Mouse (Mus musculus): ENCODE measurements around the gene Xirp1.

Gene Xirp1

DNA sequence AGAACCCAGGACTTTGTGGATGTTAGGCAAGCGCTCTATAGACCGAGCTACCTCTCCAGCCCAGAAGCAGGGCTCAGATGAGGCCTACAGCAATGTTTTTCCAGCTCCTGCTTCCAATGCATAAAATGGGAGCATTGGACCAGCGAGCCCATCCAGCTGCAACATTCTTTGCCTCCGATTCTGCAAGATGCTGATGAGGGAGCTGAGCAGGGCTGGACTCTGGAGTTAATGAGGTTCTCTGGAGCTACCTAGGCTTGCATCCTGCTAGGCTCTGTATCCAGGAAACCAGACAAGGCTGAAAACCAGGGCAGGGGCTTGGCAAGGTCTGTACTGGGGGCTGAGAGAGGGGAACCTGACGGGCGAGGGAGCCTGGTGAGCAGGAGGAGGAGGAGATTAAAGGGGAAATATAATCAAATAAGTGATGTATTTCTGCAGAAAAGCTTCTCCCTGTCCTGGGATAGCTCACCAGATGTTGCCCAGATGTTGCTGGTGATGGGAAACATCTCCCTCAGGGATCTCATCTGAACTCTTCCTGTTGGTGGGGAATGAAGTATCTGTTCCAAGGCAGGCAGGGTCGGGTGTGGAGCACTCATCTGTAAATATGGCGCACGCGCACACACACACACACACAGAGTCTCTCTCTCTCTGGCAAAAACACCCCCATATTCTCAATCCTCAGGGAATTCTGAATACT lies 37.4 kb downstream of the Xirp1 start:
- no peak for DNase-seq (ENCODE audit: low spot score in 2 of 2)

DNA sequence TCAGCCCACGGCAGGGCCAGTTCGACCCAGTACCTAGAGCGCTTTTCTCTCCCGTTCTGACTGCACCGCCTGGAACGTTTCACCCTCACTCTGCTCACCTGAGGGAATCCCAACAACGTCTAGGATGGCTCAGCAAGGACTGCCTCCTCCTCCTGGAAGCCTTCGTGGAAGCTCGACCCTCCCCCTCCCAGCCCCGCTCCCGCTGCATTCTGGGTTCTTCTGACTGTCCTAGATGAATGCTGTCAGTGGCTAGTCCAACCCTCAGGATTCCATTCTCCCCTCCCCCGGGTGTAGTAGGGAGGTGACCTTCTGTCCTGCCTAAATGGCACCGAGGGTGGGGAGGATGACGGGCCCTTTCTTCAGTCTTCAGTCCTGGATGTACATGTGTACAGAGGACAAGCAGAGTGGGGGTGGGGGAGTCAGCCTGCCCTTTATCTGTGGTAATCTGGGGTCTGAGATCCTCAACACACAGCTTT lies 38.8 kb downstream of the Xirp1 start, which contains the start of gene Csrnp1:
Gene Csrnp1 (minus strand): TSS at position 123 of the 476 bp plus-strand sequence.
- no peak for DNase-seq (ENCODE audit: low spot score in 2 of 2)

DNA sequence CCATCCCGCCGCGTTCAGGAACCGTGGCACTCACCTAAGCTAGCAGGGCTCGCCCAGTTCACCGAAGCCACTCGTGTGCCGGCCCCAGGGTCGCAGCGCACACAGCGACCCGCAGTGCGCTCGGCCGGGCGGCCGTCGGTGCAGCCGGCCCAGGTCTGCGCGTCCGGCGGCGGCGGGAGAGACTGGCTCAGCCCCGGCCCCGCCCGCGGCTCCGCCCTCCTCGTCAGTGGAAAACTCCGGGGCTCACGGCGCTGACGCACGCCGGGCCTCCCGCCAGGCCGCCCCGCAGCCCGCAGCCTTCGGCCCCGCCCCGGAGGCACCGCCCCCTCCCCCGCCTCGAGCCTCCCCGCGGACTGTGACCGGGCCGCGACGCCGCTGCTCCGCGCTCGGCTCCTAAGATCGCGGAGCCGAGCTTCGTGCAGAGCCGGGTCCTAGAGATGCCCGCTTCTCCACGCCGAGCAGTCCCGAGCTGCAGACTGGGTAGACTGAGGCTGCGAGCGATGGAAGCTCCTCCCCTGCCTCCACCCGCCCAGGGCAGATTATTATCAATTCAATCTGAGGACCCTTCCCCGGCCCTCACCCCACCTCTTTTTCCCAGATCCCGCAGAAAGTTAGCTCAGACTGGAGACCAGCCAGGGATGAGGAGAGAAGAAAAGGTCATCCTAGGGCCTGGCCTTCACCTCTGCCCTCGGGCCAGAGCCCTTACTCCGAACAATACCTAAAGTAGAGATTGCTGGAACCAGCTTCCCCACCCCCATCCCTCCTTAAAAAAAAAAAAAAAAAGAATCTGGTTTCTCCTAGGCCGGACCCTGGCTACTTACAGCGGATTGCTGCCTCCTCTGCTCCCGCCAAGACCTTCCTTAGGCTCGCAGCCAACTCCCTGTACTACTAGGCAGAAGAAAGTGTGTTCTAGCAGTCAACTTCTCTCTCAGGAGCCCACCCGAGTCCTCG lies 39.5 kb downstream of the Xirp1 start:
- DNase-seq (ENCODE audit: low spot score in 2 of 2): peak; percentile 81 to 86

DNA sequence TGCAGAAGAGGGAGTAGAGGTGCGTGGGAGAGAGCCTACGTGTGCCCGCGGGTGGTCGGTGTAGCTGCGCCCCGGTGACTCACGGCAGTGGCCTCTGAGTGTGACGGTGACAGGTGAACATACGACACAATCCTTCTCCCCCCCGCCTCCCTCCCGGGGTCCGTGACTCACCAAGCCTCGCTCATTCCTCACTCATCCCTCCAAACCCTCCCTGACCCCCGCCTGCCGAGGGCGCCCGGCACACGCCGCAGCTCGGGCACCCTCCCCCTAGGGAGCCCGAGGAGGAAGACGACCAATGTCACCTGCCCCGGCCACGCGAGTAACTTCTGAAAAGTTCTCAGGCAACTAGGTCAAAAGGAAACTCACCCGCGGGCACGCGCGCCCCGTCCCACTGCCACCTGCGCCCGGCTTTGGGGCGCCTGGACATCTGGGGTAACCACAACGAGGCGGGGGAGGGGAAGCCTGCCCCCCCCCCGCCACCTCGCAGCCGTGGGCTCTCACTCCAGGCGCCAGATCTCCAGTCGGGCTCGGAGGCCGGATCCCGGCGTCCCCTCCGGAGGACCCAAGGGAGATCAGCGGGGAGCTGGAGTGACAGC lies 40.3 kb downstream of the Xirp1 start:
- DNase-seq (ENCODE audit: low spot score in 2 of 2): peak; percentile 46 to 48

DNA sequence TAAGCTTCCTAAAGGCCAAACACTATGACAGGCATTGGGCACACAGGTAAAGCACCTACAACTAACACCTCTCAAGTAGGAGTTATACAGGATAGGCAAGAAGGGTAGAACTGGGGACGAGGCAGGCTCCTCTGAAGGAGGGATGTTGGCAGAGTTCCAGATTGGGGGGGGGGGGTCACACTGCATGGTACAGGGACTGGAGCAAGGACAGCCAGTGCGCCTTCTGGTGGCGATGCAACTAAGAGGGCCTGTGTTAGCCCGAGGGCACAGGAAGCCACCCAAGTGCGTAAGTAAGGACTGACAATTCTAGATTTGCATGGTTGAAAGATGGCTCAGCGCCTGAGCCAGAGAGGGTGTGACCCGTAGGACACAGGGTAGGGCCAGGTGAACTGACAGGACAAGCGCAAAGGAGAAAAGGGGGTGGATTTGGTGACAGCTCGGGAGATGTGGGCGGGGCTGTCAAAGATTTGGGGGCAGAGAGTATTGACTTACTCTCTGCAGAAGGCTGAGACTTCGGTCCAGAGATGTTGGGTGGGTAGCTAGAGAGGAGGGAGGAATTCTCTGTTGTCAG lies 41.1 kb downstream of the Xirp1 start:
- peak in 1 of 2 experiments; percentile 61 for DNase-seq (ENCODE audit: low spot score in 2 of 2)

- DNase-seq (ENCODE audit: low spot score in 2 of 2): peak; percentile 47 to 72
Measured at GRCm38 (mm10) chr9:119981183-119982179, 41.9 kb downstream of the Xirp1 start.

- no peak for DNase-seq (ENCODE audit: low spot score in 2 of 2)
Measured at GRCm38 (mm10) chr9:119980770-119981182, 42.6 kb downstream of the Xirp1 start.

GRCm38 (mm10) chr9:119979749-119980148 lies 43.6 kb downstream of the Xirp1 start:
- no peak for DNase-seq (ENCODE audit: low spot score in 2 of 2)

DNA sequence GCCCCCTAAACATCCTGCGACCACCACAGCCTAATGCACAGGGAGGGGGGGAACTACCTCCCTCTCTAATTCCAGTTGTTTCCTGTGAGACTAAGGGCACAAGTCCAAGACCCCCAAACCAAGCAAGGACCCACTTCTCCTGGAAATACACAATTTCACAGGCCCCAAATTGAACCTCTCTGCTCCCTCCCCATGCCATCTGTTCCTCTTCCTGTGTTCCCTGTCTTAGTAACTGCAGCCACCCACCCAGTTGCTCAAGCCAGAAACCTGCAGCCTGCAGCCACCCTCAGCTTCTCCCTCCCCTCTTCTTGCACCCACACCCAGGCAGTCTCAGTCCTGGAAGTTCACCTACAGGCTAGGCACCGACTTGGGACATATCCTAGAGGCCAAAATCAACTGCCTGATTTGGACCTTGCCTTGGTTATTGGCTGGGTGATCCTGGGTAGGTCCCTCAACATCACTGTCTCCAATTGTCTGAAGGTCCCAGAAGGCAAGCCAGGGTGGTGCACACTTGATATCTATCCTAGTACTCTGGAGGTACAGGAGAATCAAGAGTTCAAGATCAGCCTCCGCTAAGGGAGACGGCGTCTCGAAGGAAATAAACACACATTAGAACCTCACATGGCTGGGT lies 44.5 kb downstream of the Xirp1 start:
- peak; percentile 64 to 72 for DNase-seq (ENCODE audit: low spot score in 2 of 2)

DNA sequence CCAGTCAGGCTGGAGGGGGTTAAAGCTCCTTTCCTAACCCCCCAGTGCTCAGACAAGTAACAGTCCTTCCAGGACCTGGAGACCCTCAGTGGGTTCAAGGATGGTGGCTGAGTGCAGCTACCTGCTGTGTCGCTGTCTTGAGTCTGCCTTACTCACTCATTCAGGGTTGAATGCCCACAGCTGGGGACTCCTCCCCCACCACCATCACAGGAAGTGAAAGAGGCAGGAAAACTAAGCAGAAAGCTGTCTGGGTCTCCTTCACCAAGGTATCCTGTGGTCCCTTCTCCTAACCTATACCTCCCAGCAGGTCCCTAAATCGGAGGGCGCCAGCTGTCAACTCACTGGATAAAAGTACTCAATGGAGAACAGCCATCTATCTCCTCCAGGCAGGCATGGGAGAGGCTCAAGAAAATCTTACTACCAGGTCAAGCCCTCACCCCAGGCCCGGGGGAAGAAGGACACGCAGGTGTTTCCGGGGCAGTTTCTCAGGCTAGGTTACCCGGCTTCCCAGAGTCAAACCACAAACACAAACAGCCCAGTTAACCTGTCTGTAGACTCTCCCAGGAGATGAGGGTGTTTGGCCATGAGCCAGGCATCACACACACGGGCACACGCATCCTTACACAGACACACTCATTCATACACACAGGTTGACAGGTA lies 45.1 kb downstream of the Xirp1 start:
- DNase-seq (ENCODE audit: low spot score in 2 of 2): peak in 1 of 2 experiments; percentile 26

GRCm38 (mm10) chr9:119977557-119978060 lies 45.8 kb downstream of the Xirp1 start:
- peak in 1 of 2 experiments; percentile 40 for DNase-seq (ENCODE audit: low spot score in 2 of 2)

DNA sequence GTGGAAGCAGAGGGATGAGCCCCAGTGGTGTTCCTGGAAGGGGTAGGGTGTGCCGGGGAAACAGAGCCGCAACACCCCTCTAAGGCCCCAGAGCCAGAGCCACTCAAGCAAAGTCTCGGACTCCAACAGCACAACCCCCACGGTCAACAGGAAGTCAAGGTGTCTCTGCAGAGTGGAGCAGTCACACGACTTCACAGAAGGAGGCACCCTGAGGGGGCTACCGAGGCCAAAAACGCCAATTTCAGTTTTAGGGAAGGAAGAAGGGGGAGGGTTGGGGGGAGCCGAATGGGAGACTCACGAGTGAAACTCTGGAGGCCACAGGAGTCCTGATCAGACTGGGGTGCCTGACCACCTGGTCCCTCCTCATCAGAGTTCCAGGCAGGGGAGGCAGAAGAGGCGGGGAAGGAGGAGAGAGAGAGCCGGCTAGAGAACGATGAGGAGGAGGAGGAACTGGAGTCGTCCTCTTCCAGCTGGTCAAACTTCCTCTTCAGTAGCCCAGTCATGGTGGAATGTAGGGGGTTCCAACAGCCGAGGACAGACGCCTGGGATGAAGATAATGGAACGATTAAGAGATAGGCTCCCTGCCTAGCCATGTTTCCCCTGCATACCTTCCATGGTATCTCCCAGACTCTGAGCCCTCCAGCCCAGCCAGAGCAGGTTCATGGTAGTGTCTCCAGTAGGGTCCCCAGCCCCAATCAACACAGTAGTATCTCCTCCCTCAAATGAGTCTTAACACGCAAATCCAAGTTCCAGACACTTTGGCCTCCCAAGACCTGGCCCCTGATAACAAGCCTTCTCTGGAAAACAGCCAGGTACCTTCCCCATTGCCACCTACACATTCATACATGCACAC lies 46.5 kb downstream of the Xirp1 start:
- no peak for DNase-seq (ENCODE audit: low spot score in 2 of 2)

- no peak for DNase-seq (ENCODE audit: low spot score in 2 of 2)
Measured at GRCm38 (mm10) chr9:119975286-119975685, 48.1 kb downstream of the Xirp1 start.

- no peak for DNase-seq (ENCODE audit: low spot score in 2 of 2)
Measured at GRCm38 (mm10) chr9:119974609-119975008, 48.8 kb downstream of the Xirp1 start.

GRCm38 (mm10) chr9:119973869-119974520 lies 49.4 kb downstream of the Xirp1 start:
- no peak for DNase-seq (ENCODE audit: low spot score in 2 of 2)

GRCm38 (mm10) chr9:119973281-119973680 lies 50.1 kb downstream of the Xirp1 start:
- no peak for DNase-seq (ENCODE audit: low spot score in 2 of 2)

GRCm38 (mm10) chr9:119972582-119972981 lies 50.8 kb downstream of the Xirp1 start:
- DNase-seq (ENCODE audit: low spot score in 2 of 2): no peak

DNA sequence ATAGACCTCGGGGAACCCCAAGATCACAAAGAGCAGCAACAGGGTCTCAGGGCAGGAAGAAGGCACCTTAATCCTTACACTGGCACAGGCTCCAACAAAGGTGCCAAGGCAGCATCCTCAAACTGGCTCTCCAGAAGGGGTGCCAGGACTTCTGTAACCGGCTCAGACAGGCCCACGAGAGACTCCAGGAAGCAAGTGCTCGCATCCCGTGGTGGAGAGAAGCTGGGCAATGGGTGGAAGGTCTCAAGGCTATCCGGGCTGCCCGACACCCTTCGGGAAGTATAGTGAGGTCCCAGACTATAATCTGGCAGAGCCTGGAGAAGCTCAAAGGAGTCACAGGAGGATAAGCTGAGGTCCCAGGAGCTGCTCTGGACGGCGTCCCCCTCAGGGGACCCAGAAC lies 51.2 kb downstream of the Xirp1 start:
- DNase-seq (ENCODE audit: low spot score in 2 of 2): no peak
